Mouse (Mus musculus): ENCODE data around the gene Ano3.

DNA sequence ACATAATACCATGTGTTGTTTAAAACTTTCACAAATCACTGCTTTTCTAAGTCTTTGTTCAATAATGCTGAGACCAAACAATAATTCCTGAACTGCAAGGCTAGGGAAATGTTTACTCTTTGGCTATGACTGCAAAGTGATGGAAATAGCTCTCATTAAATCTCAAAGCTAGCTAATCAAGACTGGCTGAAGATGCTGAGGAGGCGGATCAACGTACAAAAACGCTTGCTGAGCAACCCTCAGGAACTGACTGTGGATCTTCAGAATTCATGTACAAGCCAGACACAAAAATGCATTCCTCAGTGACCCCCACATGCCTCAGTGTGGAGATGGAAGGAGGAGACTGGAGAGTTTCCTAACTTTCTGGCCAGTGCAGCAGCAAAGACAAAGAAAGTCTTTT, 155.3 kb downstream of the Ano3 start:
- TF ChIP-seq CTCF (IDR thresholded peaks at IDR 0.05; ENCODE audit: low read depth, low read length) (no peak), POLR2A (IDR thresholded peaks at IDR 0.05; ENCODE audit: insufficient read depth, low read length) (no peak), EP300 (IDR thresholded peaks at IDR 0.05; ENCODE audit: insufficient read depth, low read depth, low read length) (no peak)

Measured in ES-Bruce4 (cell line).